Mouse (Mus musculus) embryonic facial prominence, embryonic 11.5 days (tissue): ENCODE data around the gene Tacc2. TPM values are rescaled to one million over a fixed set of nuclear protein-coding genes. Genes with fewer than 3 reads are reported as not detected.

ENCODE experiments used
- ATAC-seq: fragments of 200-750 bp; cut with Nextera tagmentation; replicated peaks from 2 replicates; pipeline ENCODE4 v1.8.0; 2017; ENCODE audit warnings: low read depth; ENCODE audit not compliant: insufficient number of reproducible peaks, low FRiP score, low TSS enrichment
- DNase-seq: peaks from one replicate; pipeline ENCODE4 v3.0.0-alpha.2; 2015; ENCODE audit warnings: low spot score
- H3K27ac ChIP-seq: fragments of 300-500 bp; sonication (generic); replicated peaks from 2 replicates; pipeline ENCODE4 v1.5.1; 2014; ENCODE audit warnings: mild to moderate bottlenecking, low read depth, low read length, control low read depth
- H3K27me3 ChIP-seq: fragments of 300-500 bp; sonication (generic); 2 replicates; pipeline ENCODE4 v1.6.1; 2014; ENCODE audit warnings: mild to moderate bottlenecking, low read length, moderate library complexity, mixed read lengths; ENCODE audit not compliant: control insufficient read depth, insufficient read depth
- H3K36me3 ChIP-seq: fragments of 300-500 bp; sonication (generic); replicated peaks from 2 replicates; pipeline ENCODE4 v1.6.1; 2014; ENCODE audit warnings: low read depth, mild to moderate bottlenecking, low read length, moderate library complexity, mixed read lengths; ENCODE audit not compliant: control insufficient read depth, insufficient read depth
- H3K4me1 ChIP-seq: fragments of 300-500 bp; sonication (generic); 2 replicates; pipeline ENCODE4 v1.6.1; 2014; ENCODE audit warnings: low read length, mixed read lengths; ENCODE audit not compliant: control insufficient read depth, insufficient read depth
- H3K4me2 ChIP-seq: fragments of 300-500 bp; sonication (generic); 2 replicates; pipeline ENCODE4 v1.6.1; 2014; ENCODE audit warnings: low read depth, mild to moderate bottlenecking, control low read depth, low read length, moderate library complexity
- H3K4me3 ChIP-seq: fragments of 300-500 bp; sonication (generic); 2 replicates; pipeline ENCODE4 v1.5.1; 2014; ENCODE audit warnings: low read depth, low read length, control low read depth
- H3K9ac ChIP-seq: fragments of 300-500 bp; sonication (generic); replicated peaks from 2 replicates; pipeline ENCODE4 v1.6.1; 2014; ENCODE audit warnings: mild to moderate bottlenecking, control low read depth, low read length
- H3K9me3 ChIP-seq: fragments of 300-500 bp; sonication (generic); replicated peaks from 2 replicates; pipeline ENCODE4 v1.6.1; 2016; ENCODE audit warnings: mild to moderate bottlenecking, low read length, inconsistent platforms, mixed read lengths; ENCODE audit not compliant: control insufficient read depth
- WGBS: fragments of 180-500 bp; shearing (Covaris S2); extraction: QIAGEN DNeasy Blood & Tissue Kit; methylation state at CpG from one replicate; pipeline ENCODE4 v1.1.7; 2014; 5-methylcytosine and 5-hydroxymethylcytosine counted together
- polyA plus RNA-seq: library from polyadenylated mRNA; unstranded; fragments of >200 nt; fragmentation: Nextera tagmentation; extraction: Ambion mirVana; gene quantifications from 2 replicates; pipeline ENCODE4 v1.2.1, GENCODE M21; 2014

Tacc2 gene
- polyA plus RNA-seq, 1 experiment from 2014 or later, result 39.9 TPM

DNA sequence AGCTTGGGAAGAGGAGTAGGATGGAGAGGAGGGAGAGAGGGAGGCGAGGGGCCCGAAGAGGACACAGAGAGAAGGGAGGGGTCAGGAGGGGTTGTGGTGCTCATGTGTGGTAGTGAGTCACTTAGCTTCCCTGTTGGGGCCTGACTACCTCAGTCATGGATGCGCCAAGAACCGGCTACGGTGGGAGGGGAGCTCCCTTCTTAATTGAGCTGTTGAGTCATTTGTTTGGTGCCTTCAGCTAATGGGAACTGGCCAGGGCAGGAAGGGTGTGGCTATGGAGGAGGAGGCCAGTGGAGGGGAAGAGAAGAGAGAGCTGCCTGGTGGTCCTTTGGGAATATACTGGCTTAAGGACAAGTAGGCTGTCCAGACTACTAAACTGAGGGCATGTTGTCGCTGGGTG lies 94.1 kb downstream of the Tacc2 start:
- 71% methylated on average over 6 of the region's 6 CpGs for WGBS
- Histone ChIP-seq H3K9ac (no peak overlapping the region), H3K36me3 (no peaks in the 10 kb centered on the region), H3K27ac (no peak overlapping the region), H3K4me1 (peaks cover 14% of the 10 kb centered on the region), H3K4me3 (no peak overlapping the region), H3K9me3 (no peaks in the 10 kb centered on the region), H3K27me3 (no peaks in the 10 kb centered on the region), H3K4me2 (no peak overlapping the region)
- ATAC-seq (no peak), DNase-seq (no peak)

DNA sequence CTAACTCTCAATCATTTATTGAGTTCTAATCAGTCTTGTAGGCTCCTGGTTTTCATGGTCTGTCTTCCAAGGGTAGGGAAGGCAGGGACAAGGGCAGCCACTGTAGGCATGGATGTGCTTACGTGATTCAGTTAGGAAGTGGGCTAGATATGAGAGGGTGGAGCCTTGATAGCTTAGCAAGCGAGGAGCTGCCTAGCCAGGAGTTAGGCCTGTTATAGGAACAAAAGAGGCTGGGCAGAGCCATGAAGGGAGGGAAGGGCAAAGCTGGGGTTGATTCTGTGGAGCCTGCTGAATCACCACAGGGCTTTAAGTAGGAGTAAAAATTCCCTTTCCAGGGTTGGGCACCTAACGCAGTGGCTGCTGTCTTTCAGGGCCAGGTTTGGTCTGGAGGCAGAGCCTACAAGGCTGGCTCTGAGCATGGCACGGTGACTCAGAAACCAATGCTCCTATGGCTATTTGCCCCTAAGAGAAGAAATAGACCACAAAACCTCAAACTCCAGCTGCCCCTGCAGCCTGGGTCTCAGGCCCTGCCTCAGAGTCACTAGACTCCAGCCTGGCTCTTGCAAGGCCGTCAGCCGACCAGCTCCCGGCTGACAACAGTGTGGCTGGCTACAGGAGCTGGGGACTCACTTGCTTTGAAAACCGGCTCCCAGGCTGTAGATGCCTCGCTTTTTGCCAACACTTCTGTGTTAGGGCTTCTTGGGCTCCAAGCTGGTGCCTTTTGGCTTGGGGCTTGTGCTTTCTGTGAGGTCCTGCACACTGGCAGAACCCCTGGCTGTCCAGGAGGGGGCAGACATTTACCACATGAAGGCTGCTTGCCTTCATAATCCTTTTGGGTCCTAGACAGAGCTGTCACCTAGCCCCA lies 96.2 kb downstream of the Tacc2 start:
- H3K9ac ChIP-seq, result no peak overlapping the region
- no peak overlapping the region for H3K27ac ChIP-seq
- DNase-seq (peak; percentile 71), ATAC-seq (0 out of 2 replicates have a peak, but pooled peaks have one; percentile 26)
- H3K36me3 ChIP-seq, result no peaks in the 10 kb centered on the region
- no peaks in the 10 kb centered on the region for H3K27me3 ChIP-seq
- H3K9me3 ChIP-seq, result no peaks in the 10 kb centered on the region
- H3K4me3 ChIP-seq, result no peak overlapping the region
- peaks cover 14% of the 10 kb centered on the region for H3K4me1 ChIP-seq
- no peak overlapping the region for H3K4me2 ChIP-seq
- 70% methylated on average over 9 of the region's 9 CpGs for WGBS

DNA sequence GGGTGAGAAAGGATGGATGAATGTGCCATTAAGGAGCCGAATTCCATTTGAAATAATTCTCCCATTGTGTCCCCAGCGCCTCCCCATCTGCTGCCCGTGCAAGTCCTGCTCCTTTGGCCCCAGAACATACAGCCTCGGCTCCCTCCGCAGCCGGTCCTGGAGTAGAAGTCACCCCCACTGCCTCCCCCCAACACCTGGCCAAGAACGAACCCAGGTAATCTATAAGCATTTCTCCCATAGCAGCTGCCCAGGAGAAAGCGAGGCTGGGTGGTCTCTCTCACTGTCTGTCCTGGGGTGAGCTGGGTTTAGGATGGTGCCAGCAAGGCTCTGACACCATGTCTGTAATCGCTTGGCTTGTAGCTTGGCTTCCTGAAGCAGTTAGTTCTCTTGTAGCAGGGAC lies 97.3 kb downstream of the Tacc2 start:
- no peak overlapping the region for H3K27ac ChIP-seq
- peaks cover 5% of the 10 kb centered on the region; the same call in 1 of the 2 replicates for H3K4me1 ChIP-seq

DNA sequence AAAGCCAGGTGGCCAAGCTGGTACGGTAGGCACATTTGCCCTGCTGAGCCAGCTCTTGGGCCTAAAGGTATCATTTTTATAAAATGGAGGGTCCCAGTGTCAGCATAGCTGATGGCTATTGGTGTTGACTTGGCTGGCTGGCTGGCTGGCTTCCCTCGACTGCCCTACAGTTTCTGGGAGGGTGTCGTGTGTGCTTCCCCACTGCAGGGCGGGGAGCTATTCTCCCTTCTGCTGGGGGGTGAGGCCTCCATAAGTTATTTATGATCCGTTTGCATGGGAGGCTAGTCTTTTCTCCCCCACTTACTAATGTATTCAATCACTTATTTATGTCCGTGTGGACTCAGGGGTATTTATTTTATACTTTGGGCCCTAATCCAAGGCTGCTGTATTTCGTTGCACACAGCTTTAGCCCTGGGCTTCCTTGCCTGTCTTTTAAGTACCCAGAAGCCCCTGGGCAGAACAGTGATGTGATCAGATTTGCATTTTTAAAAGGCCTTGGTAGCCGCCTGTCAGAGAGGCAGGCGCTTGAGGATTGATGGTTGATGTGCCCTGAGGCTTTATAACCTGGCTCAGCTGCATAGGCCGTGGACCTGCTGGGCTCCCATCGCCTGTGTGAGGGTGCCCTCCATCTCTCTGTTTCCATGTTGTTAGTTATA lies 99.8 kb downstream of the Tacc2 start:
- WGBS, result 78% methylated on average over 11 of the region's 11 CpGs
- no peaks in the 10 kb centered on the region for H3K4me1 ChIP-seq
- H3K4me3 ChIP-seq, result no peak overlapping the region
- no peak overlapping the region for H3K9ac ChIP-seq
- H3K9me3 ChIP-seq, result no peaks in the 10 kb centered on the region
- DNase-seq, result no peak
- no peak overlapping the region for H3K27ac ChIP-seq
- ATAC-seq, result no peak
- no peaks in the 10 kb centered on the region for H3K27me3 ChIP-seq
- H3K4me2 ChIP-seq, result no peak overlapping the region
- no peaks in the 10 kb centered on the region for H3K36me3 ChIP-seq

More for the DNA sequence above, 97.3 kb downstream of the Tacc2 start:
- no peak for DNase-seq
- Histone ChIP-seq H3K27me3 (no peaks in the 10 kb centered on the region), H3K4me2 (no peak overlapping the region), H3K9me3 (no peaks in the 10 kb centered on the region), H3K9ac (no peak overlapping the region), H3K36me3 (no peaks in the 10 kb centered on the region), H3K4me3 (no peak overlapping the region)
- ATAC-seq, result no peak
- WGBS, result 67% methylated on average over 9 of the region's 9 CpGs

DNA sequence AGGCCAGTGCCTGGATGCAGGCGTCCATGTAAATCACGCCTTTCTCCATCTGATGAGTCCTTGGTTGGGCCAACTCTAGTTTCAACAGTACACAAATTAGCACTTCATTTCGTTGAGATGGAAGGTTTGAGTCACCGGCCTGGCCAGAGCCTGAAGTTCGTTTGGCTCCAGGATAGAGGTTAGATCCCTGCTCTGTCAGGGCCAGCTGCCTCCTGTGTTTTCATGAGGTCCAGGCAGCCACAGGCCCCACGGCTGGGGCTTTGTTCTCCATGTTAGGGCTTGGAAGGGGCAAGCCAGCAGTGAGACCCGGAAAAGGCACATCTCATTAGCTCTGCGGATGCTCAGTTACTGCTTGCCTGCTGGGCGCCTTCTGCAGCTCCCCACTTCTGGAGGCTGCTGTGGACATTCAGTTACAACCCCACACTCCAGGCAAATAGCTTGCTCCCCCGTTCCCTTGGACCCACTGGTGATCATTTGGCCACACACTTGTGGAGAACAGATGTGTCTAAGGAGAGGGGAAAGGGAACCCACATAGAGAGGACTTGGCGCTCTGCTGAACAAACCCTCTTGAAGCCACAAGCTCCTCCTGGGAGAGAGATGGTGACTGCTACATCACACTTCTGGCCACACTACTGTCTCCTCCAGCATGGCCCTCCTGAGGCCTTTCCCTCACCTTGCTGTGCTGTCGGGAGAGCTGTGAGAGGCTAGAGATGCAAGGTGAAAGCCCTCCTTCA lies 100.5 kb downstream of the Tacc2 start:
- no peaks in the 10 kb centered on the region for H3K27me3 ChIP-seq

DNA sequence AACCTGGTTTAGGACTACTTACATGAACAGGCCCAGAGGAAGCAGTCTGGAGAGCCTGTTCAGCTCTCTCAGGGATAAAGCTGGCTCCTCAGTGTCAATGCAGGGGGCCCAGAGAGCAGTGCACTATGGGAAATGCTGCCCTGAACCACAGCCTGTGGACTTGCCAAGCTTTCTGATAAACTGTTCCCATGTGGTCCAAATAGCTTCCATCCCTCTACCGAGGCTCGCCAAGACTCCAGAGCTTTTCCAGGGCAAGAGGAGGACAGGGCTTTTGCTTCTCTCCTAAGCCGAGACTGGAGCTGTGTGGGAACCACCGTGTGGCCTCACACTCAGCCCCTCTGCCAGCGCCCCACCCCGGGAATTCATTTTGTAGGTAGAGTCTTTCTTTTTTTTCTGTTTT lies 101.2 kb downstream of the Tacc2 start:
- H3K4me2 ChIP-seq, result no peak overlapping the region
- H3K4me1 ChIP-seq, result no peaks in the 10 kb centered on the region
- H3K36me3 ChIP-seq, result no peaks in the 10 kb centered on the region
- H3K9me3 ChIP-seq, result no peaks in the 10 kb centered on the region
- ATAC-seq (no peak), DNase-seq (no peak)
- H3K4me3 ChIP-seq, result no peak overlapping the region
- H3K27ac ChIP-seq, result no peak overlapping the region
- 86% methylated on average over 6 of the region's 6 CpGs for WGBS
- H3K27me3 ChIP-seq, result no peaks in the 10 kb centered on the region
- H3K9ac ChIP-seq, result no peak overlapping the region

More for the DNA sequence above, 100.5 kb downstream of the Tacc2 start:
- no peak for ATAC-seq
- no peak overlapping the region for H3K4me3 ChIP-seq
- no peak for DNase-seq
- H3K27ac ChIP-seq, result no peak overlapping the region
- no peaks in the 10 kb centered on the region for H3K4me1 ChIP-seq
- no peaks in the 10 kb centered on the region for H3K9me3 ChIP-seq
- H3K9ac ChIP-seq, result no peak overlapping the region
- 82% methylated on average over 12 of the region's 12 CpGs for WGBS
- no peaks in the 10 kb centered on the region for H3K36me3 ChIP-seq
- H3K4me2 ChIP-seq, result no peak overlapping the region

DNA sequence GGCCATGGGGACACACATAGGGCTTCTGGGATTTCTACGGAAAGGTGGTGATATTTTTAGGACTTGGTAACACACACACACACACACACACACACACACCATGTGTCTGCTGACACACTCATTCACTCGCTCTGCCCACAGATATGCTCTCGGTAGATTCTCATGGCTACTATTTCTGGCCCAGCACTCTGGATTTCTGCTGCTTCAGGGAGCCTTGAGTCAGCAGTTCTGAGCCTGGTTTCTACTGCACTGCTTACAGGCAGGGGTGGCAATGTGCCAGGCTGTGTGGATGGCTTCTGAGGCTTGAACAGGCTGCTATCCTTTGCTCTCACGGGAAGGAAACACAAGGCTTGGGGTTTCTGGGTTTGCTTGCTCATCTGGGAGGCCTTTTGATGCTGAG lies 104.6 kb downstream of the Tacc2 start:
- DNase-seq, result no peak
- no peaks in the 10 kb centered on the region for H3K27me3 ChIP-seq
- H3K9me3 ChIP-seq, result no peaks in the 10 kb centered on the region
- H3K4me3 ChIP-seq, result no peak overlapping the region
- no peak overlapping the region for H3K4me2 ChIP-seq
- H3K9ac ChIP-seq, result no peak overlapping the region; the same call in 1 of the 2 replicates
- no peaks in the 10 kb centered on the region for H3K36me3 ChIP-seq
- no peak overlapping the region for H3K27ac ChIP-seq
- no peak for ATAC-seq
- 82% methylated on average over 4 of the region's 4 CpGs for WGBS
- no peaks in the 10 kb centered on the region for H3K4me1 ChIP-seq
